Mouse (Mus musculus): ENCODE data around the gene Arid3a. TPM values are rescaled to one million over a fixed set of nuclear protein-coding genes. Genes with fewer than 3 reads are reported as not detected.

Arid3a gene
- polyA plus RNA-seq, 1 experiment from 2014 or later: 6.2 TPM

GRCm38 (mm10) chr10:79960671-79961294 lies 33.9 kb downstream of the Arid3a start:
- WGBS: 20% methylated on average over 10 of the region's 10 CpGs
- Histone ChIP-seq H3K4me3 (ENCODE audit: low read depth, low read length) (peak overlapping the region; percentile 94), H3K27me3 (ENCODE audit: control insufficient read depth, insufficient read depth, low read length) (no peaks in the 10 kb centered on the region), H3K9ac (ENCODE audit: low read length) (peak overlapping the region; percentile 86), H3K36me3 (ENCODE audit: control insufficient read depth, insufficient read depth, low read length) (peaks cover 20% of the 10 kb centered on the region), H3K4me2 (peak overlapping the region; percentile 81), H3K9me3 (ENCODE audit: control insufficient read depth, low read length) (no peaks in the 10 kb centered on the region), H3K4me1 (ENCODE audit: control insufficient read depth, insufficient read depth, low read length) (peaks cover 10% of the 10 kb centered on the region), H3K27ac (ENCODE audit: low read depth, low read length) (no peak overlapping the region)
- DNase-seq (ENCODE audit: low spot score, missing footprints): no peak
- ATAC-seq (ENCODE audit: low FRiP score): no peak

GRCm38 (mm10) chr10:79964727-79965126 lies 37.9 kb downstream of the Arid3a start:
- WGBS: 95% methylated on average over 7 of the region's 7 CpGs
- H3K27me3 ChIP-seq (ENCODE audit: control insufficient read depth, insufficient read depth, low read length): peaks cover 5% of the 10 kb centered on the region; the same call in 1 of the 2 replicates
- H3K4me2 ChIP-seq: no peak overlapping the region
- ATAC-seq (ENCODE audit: low FRiP score) (no peak), DNase-seq (ENCODE audit: low spot score, missing footprints) (no peak)
- H3K27ac ChIP-seq (ENCODE audit: low read depth, low read length): no peak overlapping the region
- peaks cover 25% of the 10 kb centered on the region for H3K36me3 ChIP-seq (ENCODE audit: control insufficient read depth, insufficient read depth, low read length)
- peaks cover 8% of the 10 kb centered on the region for H3K4me1 ChIP-seq (ENCODE audit: control insufficient read depth, insufficient read depth, low read length)
- H3K9ac ChIP-seq (ENCODE audit: low read length): no peak overlapping the region
- H3K9me3 ChIP-seq (ENCODE audit: control insufficient read depth, low read length): no peaks in the 10 kb centered on the region
- H3K4me3 ChIP-seq (ENCODE audit: low read depth, low read length): no peak overlapping the region

DNA sequence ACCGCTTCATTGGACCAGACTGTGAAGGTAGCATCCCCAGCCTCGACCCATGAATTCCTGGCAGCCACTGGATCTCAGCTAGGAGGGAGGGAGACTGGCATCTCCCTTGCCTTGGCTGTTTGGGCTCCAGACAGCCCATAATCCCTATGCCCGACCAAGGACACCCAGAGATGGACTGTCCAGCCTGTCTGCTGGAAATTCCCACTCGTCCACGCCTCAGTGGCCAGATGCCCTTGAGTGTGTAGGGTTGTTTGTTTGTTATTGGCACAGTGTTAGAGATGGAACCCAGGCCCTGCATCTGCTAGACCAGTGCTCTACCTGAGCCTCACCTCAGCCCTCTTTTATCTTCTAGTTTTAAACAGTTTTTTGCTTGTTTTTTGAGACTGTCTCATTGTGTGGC lies 38.5 kb downstream of the Arid3a start:
- DNase-seq (ENCODE audit: low spot score, missing footprints) (no peak), ATAC-seq (ENCODE audit: low FRiP score) (no peak)
- peaks cover 7% of the 10 kb centered on the region; the same call in 1 of the 2 replicates for H3K27me3 ChIP-seq (ENCODE audit: control insufficient read depth, insufficient read depth, low read length)
- 87% methylated on average over 5 of the region's 5 CpGs for WGBS
- no peaks in the 10 kb centered on the region for H3K9me3 ChIP-seq (ENCODE audit: control insufficient read depth, low read length)
- H3K4me2 ChIP-seq: no peak overlapping the region
- H3K27ac ChIP-seq (ENCODE audit: low read depth, low read length): no peak overlapping the region
- peaks cover 25% of the 10 kb centered on the region for H3K36me3 ChIP-seq (ENCODE audit: control insufficient read depth, insufficient read depth, low read length)
- H3K9ac ChIP-seq (ENCODE audit: low read length): no peak overlapping the region
- no peak overlapping the region for H3K4me3 ChIP-seq (ENCODE audit: low read depth, low read length)
- peaks cover 8% of the 10 kb centered on the region for H3K4me1 ChIP-seq (ENCODE audit: control insufficient read depth, insufficient read depth, low read length)

DNA sequence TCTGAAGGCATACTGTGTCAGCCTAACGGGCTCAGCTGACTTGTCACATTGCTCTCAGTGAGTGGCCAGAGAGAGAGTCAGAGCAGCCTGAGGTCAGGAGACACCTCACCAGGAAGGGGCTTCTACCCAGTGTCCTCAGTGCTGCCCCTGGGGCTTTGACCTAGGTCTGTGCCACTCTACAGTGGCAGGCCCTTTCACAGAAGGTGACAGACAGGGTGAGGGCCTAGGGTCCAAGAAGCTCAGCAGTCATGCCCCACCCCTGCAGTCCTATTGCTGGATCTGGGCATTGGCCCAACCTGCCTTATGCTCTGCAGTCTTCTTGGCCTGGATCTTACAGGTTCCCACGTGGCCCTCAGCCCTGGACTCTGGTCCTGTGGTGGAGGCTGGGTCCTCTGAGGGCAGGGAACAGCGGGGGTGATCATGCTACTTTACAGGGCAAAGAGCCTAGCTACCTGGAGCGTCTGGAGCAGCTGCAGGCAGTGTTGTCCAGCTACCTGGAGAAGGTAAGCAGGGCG lies 40.1 kb downstream of the Arid3a start:
- H3K4me1 ChIP-seq (ENCODE audit: control insufficient read depth, insufficient read depth, low read length): peaks cover 4% of the 10 kb centered on the region; the same call in 1 of the 2 replicates
- WGBS: 96% methylated on average over 5 of the region's 5 CpGs
- no peak overlapping the region for H3K4me2 ChIP-seq
- H3K4me3 ChIP-seq (ENCODE audit: low read depth, low read length): no peak overlapping the region
- H3K27me3 ChIP-seq (ENCODE audit: control insufficient read depth, insufficient read depth, low read length): peaks cover 22% of the 10 kb centered on the region
- ATAC-seq (ENCODE audit: low FRiP score): no peak
- H3K9me3 ChIP-seq (ENCODE audit: control insufficient read depth, low read length): no peaks in the 10 kb centered on the region
- no peak overlapping the region for H3K9ac ChIP-seq (ENCODE audit: low read length)
- H3K36me3 ChIP-seq (ENCODE audit: control insufficient read depth, insufficient read depth, low read length): peaks cover 21% of the 10 kb centered on the region
- H3K27ac ChIP-seq (ENCODE audit: low read depth, low read length): no peak overlapping the region
- no peak for DNase-seq (ENCODE audit: low spot score, missing footprints)

DNA sequence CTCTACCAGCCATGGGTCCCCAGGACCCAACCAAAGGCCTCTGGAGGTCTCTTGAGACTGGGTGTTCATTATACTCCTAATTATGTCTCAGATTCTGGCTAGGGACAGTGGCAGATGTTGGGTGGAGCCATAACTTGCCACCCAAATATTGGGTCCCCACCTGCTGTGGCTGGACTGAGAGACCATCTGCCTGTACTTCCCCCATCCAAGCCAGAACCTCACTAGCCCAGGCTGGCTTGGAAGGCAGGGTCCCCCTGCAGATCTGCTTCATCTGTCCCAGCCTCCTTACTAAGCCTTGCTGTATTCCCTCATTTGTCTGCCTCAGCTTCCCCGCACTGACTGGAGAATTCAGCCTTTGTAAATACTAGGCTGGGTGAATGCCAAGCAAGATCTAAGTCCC lies 41.3 kb downstream of the Arid3a start:
- Histone ChIP-seq H3K4me2 (no peak overlapping the region), H3K9ac (ENCODE audit: low read length) (no peak overlapping the region), H3K36me3 (ENCODE audit: control insufficient read depth, insufficient read depth, low read length) (peaks cover 16% of the 10 kb centered on the region), H3K9me3 (ENCODE audit: control insufficient read depth, low read length) (no peaks in the 10 kb centered on the region), H3K27me3 (ENCODE audit: control insufficient read depth, insufficient read depth, low read length) (peaks cover 23% of the 10 kb centered on the region), H3K4me3 (ENCODE audit: low read depth, low read length) (no peak overlapping the region), H3K4me1 (ENCODE audit: control insufficient read depth, insufficient read depth, low read length) (peaks cover 4% of the 10 kb centered on the region; the same call in 1 of the 2 replicates), H3K27ac (ENCODE audit: low read depth, low read length) (no peak overlapping the region)
- WGBS: 96% methylated on average over 1 of the region's 1 CpGs
- DNase-seq (ENCODE audit: low spot score, missing footprints): no peak
- ATAC-seq (ENCODE audit: low FRiP score): no peak

DNA sequence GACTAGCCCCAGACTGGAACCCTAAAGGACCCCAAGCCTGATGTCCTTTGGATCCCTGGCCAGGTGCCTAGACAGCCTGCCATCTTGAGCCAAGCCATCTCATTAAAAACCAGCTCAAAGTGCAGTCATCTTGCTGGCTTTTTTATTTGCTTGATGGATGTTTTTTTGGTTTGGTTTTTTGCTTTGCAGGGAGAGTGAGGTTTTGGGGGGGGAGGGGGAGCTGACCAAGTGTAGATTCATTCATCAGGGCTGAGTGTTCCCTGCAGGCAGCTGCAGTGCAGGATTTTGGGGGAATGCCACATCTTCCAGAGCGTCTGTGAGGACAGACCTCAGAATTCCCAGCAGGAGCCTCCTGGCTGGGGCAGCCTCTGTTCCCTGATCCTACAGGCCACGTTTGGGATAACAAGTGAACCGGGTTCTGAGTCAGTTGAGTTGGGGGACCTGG lies 42.3 kb downstream of the Arid3a start:
- no peak overlapping the region for H3K9ac ChIP-seq (ENCODE audit: low read length)
- H3K4me2 ChIP-seq: no peak overlapping the region
- H3K27ac ChIP-seq (ENCODE audit: low read depth, low read length): no peak overlapping the region
- no peak for DNase-seq (ENCODE audit: low spot score, missing footprints)
- H3K27me3 ChIP-seq (ENCODE audit: control insufficient read depth, insufficient read depth, low read length): peaks cover 23% of the 10 kb centered on the region
- no peak overlapping the region for H3K4me3 ChIP-seq (ENCODE audit: low read depth, low read length)
- peaks cover 4% of the 10 kb centered on the region; the same call in 1 of the 2 replicates for H3K4me1 ChIP-seq (ENCODE audit: control insufficient read depth, insufficient read depth, low read length)
- peaks cover 16% of the 10 kb centered on the region for H3K36me3 ChIP-seq (ENCODE audit: control insufficient read depth, insufficient read depth, low read length)
- WGBS: 24% methylated on average over 3 of the region's 3 CpGs
- H3K9me3 ChIP-seq (ENCODE audit: control insufficient read depth, low read length): no peaks in the 10 kb centered on the region
- ATAC-seq (ENCODE audit: low FRiP score): no peak

DNA sequence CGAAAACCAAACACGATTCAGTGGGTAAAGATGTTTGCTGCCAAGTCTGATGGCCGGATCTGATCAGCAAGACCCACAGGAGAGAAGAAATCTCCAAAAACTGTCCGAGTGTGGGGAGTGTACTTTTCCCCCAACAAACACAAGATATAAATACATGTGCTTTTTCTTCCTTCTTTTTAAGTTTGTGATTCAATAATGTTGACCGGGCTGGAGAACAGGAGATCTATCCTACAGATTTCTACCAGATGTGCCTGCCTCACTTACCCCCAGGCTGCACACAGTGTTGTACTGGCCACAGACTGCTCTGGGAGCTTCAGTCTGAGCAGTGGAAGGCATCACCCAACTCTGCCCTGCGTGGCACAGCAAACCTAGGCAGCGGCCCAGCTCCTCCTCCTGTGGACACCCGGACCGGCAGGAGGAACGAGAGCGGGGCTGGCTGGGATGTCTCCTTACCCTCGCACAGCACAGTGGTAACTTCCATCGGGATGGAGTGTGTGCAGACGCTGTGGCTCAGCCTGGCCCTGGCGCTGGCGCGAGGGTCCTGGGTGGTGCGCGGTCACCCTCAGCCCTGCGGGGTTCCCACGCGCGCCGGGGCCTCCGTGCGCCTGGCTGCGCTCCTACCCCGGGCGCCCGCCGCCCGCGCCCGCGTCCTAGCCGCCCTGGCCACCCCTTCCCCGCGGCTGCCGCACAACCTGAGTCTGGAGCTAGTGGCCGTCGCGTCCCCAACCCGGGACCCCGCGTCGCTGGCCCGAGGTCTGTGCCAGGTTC lies 43.8 kb downstream of the Arid3a start, which contains the start of gene Grin3b:
TSS of gene Grin3b (plus strand) at position 301 of the 768 bp plus-strand sequence.
- 8% methylated on average over 47 of the region's 47 CpGs for WGBS
- ATAC-seq (ENCODE audit: low FRiP score) (no peak), DNase-seq (ENCODE audit: low spot score, missing footprints) (peak; percentile 91)
- Histone ChIP-seq H3K9ac (ENCODE audit: low read length) (peak within 1 kb of the TSS; percentile 20; the same call in 1 of the 2 replicates), H3K36me3 (ENCODE audit: control insufficient read depth, insufficient read depth, low read length) (peaks cover 12% of the 10 kb centered on the region; the same call in 1 of the 2 replicates), H3K4me3 (ENCODE audit: low read depth, low read length) (peak within 1 kb of the TSS; percentile 25), H3K4me2 (peak within 1 kb of the TSS; percentile 41), H3K27ac (ENCODE audit: low read depth, low read length) (no peak within 1 kb of the TSS), H3K4me1 (ENCODE audit: control insufficient read depth, insufficient read depth, low read length) (peaks cover 4% of the 10 kb centered on the region; the same call in 1 of the 2 replicates), H3K27me3 (ENCODE audit: control insufficient read depth, insufficient read depth, low read length) (peaks cover 23% of the 10 kb centered on the region), H3K9me3 (ENCODE audit: control insufficient read depth, low read length) (no peaks in the 10 kb centered on the region)

- peaks cover 12% of the 10 kb centered on the region; the same call in 1 of the 2 replicates for H3K36me3 ChIP-seq (ENCODE audit: control insufficient read depth, insufficient read depth, low read length)
- H3K9ac ChIP-seq (ENCODE audit: low read length): peak overlapping the region; percentile 20; the same call in 1 of the 2 replicates
- ATAC-seq (ENCODE audit: low FRiP score) (no peak), DNase-seq (ENCODE audit: low spot score, missing footprints) (no peak)
- no peak overlapping the region for H3K27ac ChIP-seq (ENCODE audit: low read depth, low read length)
- H3K4me1 ChIP-seq (ENCODE audit: control insufficient read depth, insufficient read depth, low read length): peaks cover 4% of the 10 kb centered on the region; the same call in 1 of the 2 replicates
- peak overlapping the region; percentile 25 for H3K4me3 ChIP-seq (ENCODE audit: low read depth, low read length)
- peaks cover 23% of the 10 kb centered on the region for H3K27me3 ChIP-seq (ENCODE audit: control insufficient read depth, insufficient read depth, low read length)
- WGBS: 5% methylated on average over 21 of the region's 21 CpGs
- H3K4me2 ChIP-seq: peak overlapping the region; percentile 41
- H3K9me3 ChIP-seq (ENCODE audit: control insufficient read depth, low read length): no peaks in the 10 kb centered on the region
Measured at GRCm38 (mm10) chr10:79971183-79971497, 44.3 kb downstream of the Arid3a start.

DNA sequence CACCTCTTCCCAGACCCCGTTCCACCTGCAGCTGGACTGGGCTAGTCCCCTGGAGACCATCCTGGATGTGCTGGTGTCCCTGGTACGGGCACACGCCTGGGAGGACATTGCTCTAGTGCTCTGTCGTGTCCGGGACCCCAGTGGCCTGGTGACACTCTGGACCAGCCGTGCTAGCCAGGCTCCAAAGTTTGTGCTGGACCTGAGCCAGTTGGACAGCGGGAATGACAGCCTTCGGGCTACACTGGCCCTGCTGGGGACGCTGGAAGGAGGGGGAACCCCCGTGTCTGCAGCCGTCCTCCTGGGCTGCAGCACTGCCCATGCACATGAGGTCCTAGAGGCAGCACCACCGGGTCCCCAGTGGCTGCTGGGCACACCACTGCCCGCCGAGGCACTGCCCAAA lies 46.0 kb downstream of the Arid3a start:
- H3K27ac ChIP-seq (ENCODE audit: low read depth, low read length): no peak overlapping the region
- peaks cover 4% of the 10 kb centered on the region; the same call in 1 of the 2 replicates for H3K4me1 ChIP-seq (ENCODE audit: control insufficient read depth, insufficient read depth, low read length)
- ATAC-seq (ENCODE audit: low FRiP score) (no peak), DNase-seq (ENCODE audit: low spot score, missing footprints) (no peak)
- H3K9ac ChIP-seq (ENCODE audit: low read length): no peak overlapping the region
- no peak overlapping the region for H3K4me2 ChIP-seq
- H3K4me3 ChIP-seq (ENCODE audit: low read depth, low read length): no peak overlapping the region
- H3K27me3 ChIP-seq (ENCODE audit: control insufficient read depth, insufficient read depth, low read length): peaks cover 26% of the 10 kb centered on the region
- no peaks in the 10 kb centered on the region for H3K9me3 ChIP-seq (ENCODE audit: control insufficient read depth, low read length)
- peaks cover 25% of the 10 kb centered on the region for H3K36me3 ChIP-seq (ENCODE audit: control insufficient read depth, insufficient read depth, low read length)
- WGBS: 74% methylated on average over 13 of the region's 14 CpGs
